Mouse (Mus musculus) neural tube, embryonic 12.5 days (tissue): ENCODE data around the gene Prpf31. TPM values are rescaled to one million over a fixed set of nuclear protein-coding genes. Genes with fewer than 3 reads are reported as not detected.

Experiments used
- ATAC-seq: fragments of 200-750 bp; cut with Nextera tagmentation; 2 replicates; pipeline ENCODE4 v1.8.0; 2017; ENCODE audit warnings: low read depth, mild to moderate bottlenecking, moderate TSS enrichment, moderate library complexity; ENCODE audit not compliant: low FRiP score
- H3K27ac ChIP-seq: fragments of 300-500 bp; sonication (generic); 2 replicates; pipeline ENCODE4 v1.5.1; 2016
- H3K27me3 ChIP-seq: fragments of 300-500 bp; sonication (generic); replicated peaks from 2 replicates; pipeline ENCODE4 v1.6.1; 2016; ENCODE audit warnings: mild to moderate bottlenecking
- H3K36me3 ChIP-seq: fragments of 300-500 bp; sonication (generic); 2 replicates; pipeline ENCODE4 v1.6.1; 2016; ENCODE audit warnings: mild to moderate bottlenecking
- H3K4me1 ChIP-seq: fragments of 300-500 bp; sonication (generic); 2 replicates; pipeline ENCODE4 v1.6.1; 2016
- H3K4me2 ChIP-seq: fragments of 300-500 bp; sonication (generic); replicated peaks from 2 replicates; pipeline ENCODE4 v1.6.1; 2016; ENCODE audit warnings: mild to moderate bottlenecking
- H3K4me3 ChIP-seq: fragments of 300-500 bp; sonication (generic); 2 replicates; pipeline ENCODE4 v1.5.1; 2016
- H3K9ac ChIP-seq: fragments of 300-500 bp; sonication (generic); 2 replicates; pipeline ENCODE4 v1.6.1; 2016; ENCODE audit warnings: mild to moderate bottlenecking
- H3K9me3 ChIP-seq: fragments of 300-500 bp; sonication (generic); 2 replicates; pipeline ENCODE4 v1.6.1; 2016; ENCODE audit warnings: mild to moderate bottlenecking
- WGBS: fragments of 180-500 bp; shearing (Covaris S2); methylation state at CpG from one replicate; pipeline ENCODE4 v1.1.7; 2016; 5-methylcytosine and 5-hydroxymethylcytosine counted together
- polyA plus RNA-seq: library from polyadenylated mRNA; unstranded; fragments of >200 nt; fragmentation: Nextera tagmentation; extraction: Ambion mirVana; gene quantifications from 2 replicates; pipeline ENCODE4 v1.2.1, GENCODE M21; 2016

The Prpf31 gene
- polyA plus RNA-seq, 1 experiment from 2014 or later = 126 TPM

DNA sequence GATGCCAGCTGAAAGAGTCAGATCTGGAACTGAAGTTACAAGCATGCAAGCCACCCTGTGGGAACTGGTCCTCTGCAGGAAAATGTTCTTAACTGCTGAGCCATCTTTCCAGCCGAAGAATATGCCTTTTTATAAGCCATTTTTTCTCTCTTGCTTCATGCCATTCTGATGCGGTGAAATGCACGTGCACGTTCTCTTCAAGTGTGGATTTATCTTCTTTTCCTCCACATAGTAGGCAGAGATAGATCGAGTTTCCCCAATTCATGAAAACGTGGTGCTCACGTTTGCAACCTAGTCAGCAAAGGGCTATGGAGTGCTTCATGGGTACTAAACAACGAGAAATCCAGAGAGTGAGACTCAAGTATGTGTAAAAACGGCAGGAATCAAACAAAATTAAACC, 14.1 kb downstream of the Prpf31 start:
- peaks cover 28% of the 10 kb centered on the region for H3K36me3 ChIP-seq

GRCm38 (mm10) chr7:3644348-3644671, 14.5 kb downstream of the Prpf31 start:
- Histone ChIP-seq H3K36me3 (peaks cover 27% of the 10 kb centered on the region), H3K9ac (no peak overlapping the region), H3K27ac (no peak overlapping the region), H3K4me2 (peak overlapping the region; percentile 65), H3K9me3 (no peaks in the 10 kb centered on the region), H3K27me3 (no peaks in the 10 kb centered on the region), H3K4me1 (peaks cover 34% of the 10 kb centered on the region), H3K4me3 (peak overlapping the region; percentile 34)
- no peak for ATAC-seq
- WGBS = under 1% methylated on average over 11 of the region's 11 CpGs

More for the DNA sequence above, 14.1 kb downstream of the Prpf31 start:
- H3K9ac ChIP-seq = no peak overlapping the region
- no peaks in the 10 kb centered on the region for H3K27me3 ChIP-seq
- ATAC-seq = no peak
- H3K4me2 ChIP-seq = peak overlapping the region; percentile 65
- H3K27ac ChIP-seq = no peak overlapping the region
- H3K4me3 ChIP-seq = peak overlapping the region; percentile 34
- H3K9me3 ChIP-seq = no peaks in the 10 kb centered on the region
- 26% methylated on average over 9 of the region's 9 CpGs for WGBS
- H3K4me1 ChIP-seq = peaks cover 32% of the 10 kb centered on the region

DNA sequence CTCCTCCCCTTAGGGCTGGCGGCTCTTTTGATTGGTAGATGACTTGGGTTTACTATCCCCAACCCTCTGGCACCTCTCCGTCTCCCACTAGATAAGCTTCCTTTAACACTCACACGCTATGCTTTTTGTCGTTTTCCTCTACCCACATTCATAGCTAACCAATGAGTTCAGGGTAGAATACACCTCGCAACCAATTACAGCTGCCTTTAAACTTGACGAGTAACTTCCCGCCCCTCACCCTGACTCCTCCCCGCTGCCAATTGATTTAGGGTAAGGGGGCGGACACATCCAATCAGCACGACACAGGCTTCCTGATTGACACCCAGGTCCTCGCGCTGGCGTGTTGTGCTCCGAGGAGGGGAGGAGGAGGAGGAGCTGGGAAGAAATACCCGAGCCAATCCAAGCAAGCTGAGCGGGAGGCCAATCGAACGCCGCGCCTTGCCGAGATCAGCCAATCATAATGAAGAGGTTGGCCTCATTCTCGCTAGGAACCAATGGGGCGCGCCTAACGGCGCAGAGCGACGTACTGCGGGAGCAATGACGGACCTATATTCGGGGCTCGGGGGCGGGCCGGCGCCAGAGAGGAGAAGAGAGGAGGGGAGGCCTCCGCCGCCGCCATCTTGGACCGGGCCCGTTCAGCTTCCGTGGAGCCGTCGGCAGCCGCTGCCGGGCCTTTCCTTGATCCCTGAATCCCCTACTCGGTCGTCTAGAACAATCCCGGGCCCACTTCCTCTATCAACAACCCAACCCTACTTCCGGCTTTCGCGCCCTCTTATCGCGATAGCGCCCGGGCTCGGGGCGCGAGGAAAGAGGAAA, 15.1 kb downstream of the Prpf31 start, which contains the start of gene Cnot3:
Cnot3 (plus strand) TSS at position 597 of the 816 bp plus-strand sequence.
- peak; percentile 99 for ATAC-seq
- Histone ChIP-seq H3K9me3 (no peaks in the 10 kb centered on the region), H3K9ac (peak within 1 kb of the TSS; percentile 98), H3K27ac (peak within 1 kb of the TSS; percentile 89), H3K4me3 (peak within 1 kb of the TSS; percentile 90), H3K36me3 (peaks cover 21% of the 10 kb centered on the region), H3K4me2 (peak within 1 kb of the TSS; percentile 95), H3K27me3 (no peaks in the 10 kb centered on the region), H3K4me1 (peaks cover 34% of the 10 kb centered on the region)
- WGBS = under 1% methylated on average over 54 of the region's 58 CpGs

DNA sequence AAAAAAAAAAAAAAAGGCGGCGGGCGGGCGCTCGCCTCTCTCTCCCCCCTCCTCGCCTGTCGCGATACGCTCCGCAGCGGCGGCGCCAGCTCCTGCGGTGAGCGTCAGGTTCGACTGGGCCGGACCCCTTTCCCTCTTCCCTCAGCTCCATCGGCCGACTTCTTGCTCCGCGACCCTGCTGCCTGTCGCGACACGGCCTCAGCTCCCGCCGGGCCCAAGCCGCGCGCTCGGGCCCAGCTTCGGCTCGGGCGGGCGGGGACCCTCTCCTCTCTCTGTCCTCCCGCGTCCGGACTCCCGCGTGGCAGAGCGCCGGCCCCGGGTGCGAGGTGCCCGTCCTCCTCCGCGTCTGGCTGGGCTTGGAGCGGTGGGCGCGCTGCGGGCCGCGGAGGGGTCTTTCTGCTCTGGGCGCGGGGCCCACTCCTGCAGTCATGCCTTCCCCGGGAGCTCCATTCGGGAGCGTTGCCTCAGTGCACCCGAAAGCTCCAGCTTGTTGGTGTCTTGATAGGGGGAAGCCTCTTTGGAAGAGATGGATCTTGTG, 15.8 kb downstream of the Prpf31 start:
- Histone ChIP-seq H3K27me3 (no peaks in the 10 kb centered on the region), H3K9me3 (no peaks in the 10 kb centered on the region), H3K9ac (peak overlapping the region; percentile 98), H3K4me3 (peak overlapping the region; percentile 90), H3K27ac (peak overlapping the region; percentile 89), H3K4me1 (peaks cover 34% of the 10 kb centered on the region), H3K36me3 (peaks cover 20% of the 10 kb centered on the region), H3K4me2 (peak overlapping the region; percentile 95)
- whole genome bisulfite sequencing = under 1% methylated on average over 58 of the region's 58 CpGs
- ATAC-seq = peak; percentile 3

DNA sequence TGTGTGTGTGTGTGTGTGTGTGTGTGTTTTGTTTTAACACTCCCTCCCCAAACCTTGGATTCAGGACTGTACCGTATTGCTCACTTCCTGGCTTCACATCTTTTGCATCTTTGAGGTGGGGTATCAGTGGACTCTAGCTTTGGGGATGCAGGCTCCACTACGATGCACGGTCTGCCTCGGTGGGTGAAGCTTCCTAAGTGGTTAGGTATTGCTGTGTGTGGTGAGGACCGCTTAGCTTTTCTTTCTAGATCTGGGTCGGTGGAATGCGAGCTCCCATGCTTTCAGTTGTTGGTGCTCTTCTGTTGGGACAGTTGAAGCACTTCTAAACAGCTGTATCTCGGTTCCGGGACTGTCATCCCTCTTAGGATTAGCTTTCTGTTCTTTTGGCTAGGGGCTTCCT, 16.4 kb downstream of the Prpf31 start:
- Histone ChIP-seq H3K9me3 (no peaks in the 10 kb centered on the region), H3K27me3 (no peaks in the 10 kb centered on the region), H3K4me2 (peak overlapping the region; percentile 95), H3K27ac (no peak overlapping the region), H3K4me1 (peaks cover 34% of the 10 kb centered on the region), H3K36me3 (peaks cover 20% of the 10 kb centered on the region), H3K4me3 (peak overlapping the region; percentile 90), H3K9ac (peak overlapping the region; percentile 98)
- ATAC-seq = no peak
- WGBS = 32% methylated on average over 9 of the region's 9 CpGs

- H3K4me1 ChIP-seq = peaks cover 34% of the 10 kb centered on the region
- peak overlapping the region; percentile 98 for H3K9ac ChIP-seq
- 71% methylated on average over 4 of the region's 4 CpGs for WGBS
- H3K9me3 ChIP-seq = no peaks in the 10 kb centered on the region
- H3K4me2 ChIP-seq = peak overlapping the region; percentile 95
- ATAC-seq = no peak
- H3K27me3 ChIP-seq = no peaks in the 10 kb centered on the region
- H3K4me3 ChIP-seq = peak overlapping the region; percentile 90
- H3K36me3 ChIP-seq = peaks cover 20% of the 10 kb centered on the region
- H3K27ac ChIP-seq = no peak overlapping the region
These were observed 16.9 kb downstream of the Prpf31 start for GRCm38 (mm10) chr7:3646641-3647040.

DNA sequence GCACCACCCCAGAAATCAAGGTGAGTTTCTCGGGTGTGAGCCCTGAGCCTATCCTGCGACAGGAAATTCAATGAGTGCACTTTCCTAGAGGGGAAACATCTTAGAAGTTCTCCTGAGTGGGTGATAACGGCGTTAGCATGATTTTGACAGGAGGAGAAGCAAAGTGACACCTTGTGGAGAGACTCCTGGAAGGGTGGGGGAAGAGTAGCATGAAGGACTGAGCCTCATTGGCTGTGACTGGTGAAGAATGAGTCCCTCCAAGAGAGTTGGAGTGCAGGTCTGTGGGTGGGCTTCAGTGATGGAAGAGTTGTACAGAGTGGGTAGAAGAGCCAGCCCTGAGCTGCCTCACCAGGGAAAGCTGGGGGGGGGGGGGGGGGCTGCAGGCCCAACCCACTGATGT, 27.2 kb downstream of the Prpf31 start:
- H3K27me3 ChIP-seq = no peaks in the 10 kb centered on the region
- H3K4me3 ChIP-seq = no peak overlapping the region
- H3K36me3 ChIP-seq = peaks cover 98% of the 10 kb centered on the region
- H3K9ac ChIP-seq = no peak overlapping the region
- no peak for ATAC-seq
- H3K4me2 ChIP-seq = no peak overlapping the region
- H3K4me1 ChIP-seq = no peaks in the 10 kb centered on the region
- no peak overlapping the region for H3K27ac ChIP-seq
- 93% methylated on average over 4 of the region's 4 CpGs for WGBS
- H3K9me3 ChIP-seq = no peaks in the 10 kb centered on the region

- H3K27me3 ChIP-seq = no peaks in the 10 kb centered on the region
- H3K9me3 ChIP-seq = no peaks in the 10 kb centered on the region
- ATAC-seq = no peak
- H3K4me2 ChIP-seq = no peak overlapping the region
- H3K4me3 ChIP-seq = no peak overlapping the region
- H3K36me3 ChIP-seq = peaks cover 98% of the 10 kb centered on the region
- H3K4me1 ChIP-seq = peaks cover 2% of the 10 kb centered on the region
- WGBS = 97% methylated on average over 14 of the region's 14 CpGs
- H3K9ac ChIP-seq = no peak overlapping the region
- H3K27ac ChIP-seq = no peak overlapping the region
These were observed 28.8 kb downstream of the Prpf31 start for GRCm38 (mm10) chr7:3658578-3658977.

- no peaks in the 10 kb centered on the region for H3K27me3 ChIP-seq
- H3K4me2 ChIP-seq = peak overlapping the region; percentile 77
- ATAC-seq = peak; percentile 39
- 34% methylated on average over 15 of the region's 15 CpGs for WGBS
- no peaks in the 10 kb centered on the region for H3K9me3 ChIP-seq
- peak overlapping the region; percentile 79 for H3K9ac ChIP-seq
- H3K27ac ChIP-seq = peak overlapping the region; percentile 62; the same call in 1 of the 2 replicates
- peak overlapping the region; percentile 69 for H3K4me3 ChIP-seq
- H3K4me1 ChIP-seq = peaks cover 15% of the 10 kb centered on the region
- H3K36me3 ChIP-seq = peaks cover 38% of the 10 kb centered on the region
These were observed 34.9 kb downstream of the Prpf31 start for GRCm38 (mm10) chr7:3664524-3665214.

DNA sequence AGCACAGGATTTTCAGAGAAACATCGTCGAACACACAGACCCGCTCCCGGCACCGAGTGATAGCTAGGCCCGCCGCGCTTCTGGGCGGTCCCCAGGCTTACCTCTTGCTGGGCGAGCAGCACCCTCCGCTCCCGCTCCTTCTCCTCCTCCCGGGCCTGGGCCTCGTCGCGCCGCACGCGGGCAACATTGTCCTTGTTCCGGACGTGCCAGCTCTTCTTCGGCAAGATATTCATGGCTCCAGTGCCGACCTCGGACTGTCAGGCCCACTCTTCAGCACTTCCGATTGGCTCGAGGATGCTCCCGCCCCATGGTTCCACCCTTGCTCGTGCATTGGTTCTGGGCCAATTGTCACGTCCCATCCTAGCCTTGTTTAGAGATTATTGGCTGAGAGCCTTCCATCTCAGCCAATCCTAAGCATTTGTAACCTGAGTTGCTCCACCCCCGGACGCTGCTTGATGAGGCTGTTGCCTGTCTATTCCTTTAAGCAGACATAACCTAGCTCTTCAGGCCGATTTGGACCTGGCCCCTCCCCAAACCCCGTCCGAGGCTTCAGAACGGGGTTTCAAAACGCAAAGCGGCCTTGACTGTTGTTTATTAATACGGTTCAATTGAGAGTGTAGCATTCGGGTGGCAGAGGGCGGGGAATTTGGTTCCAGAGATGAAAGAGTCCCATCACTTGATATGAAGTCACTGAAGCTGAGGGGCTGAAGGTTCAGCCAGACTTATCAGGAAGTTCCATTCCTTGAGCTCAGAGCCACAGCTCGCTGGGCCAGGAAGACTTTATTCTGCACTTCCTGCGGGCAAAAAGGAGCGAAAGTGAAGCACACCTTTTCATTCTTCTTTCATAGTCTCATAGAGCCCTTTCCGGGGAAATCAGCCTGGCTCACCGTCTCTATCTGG, 35.7 kb downstream of the Prpf31 start, which contains the start of gene Leng1:
Leng1 (minus strand) TSS at position 626 of the 900 bp plus-strand sequence.
- H3K4me1 ChIP-seq = peaks cover 15% of the 10 kb centered on the region
- no peaks in the 10 kb centered on the region for H3K9me3 ChIP-seq
- H3K9ac ChIP-seq = peak within 1 kb of the TSS; percentile 79
- ATAC-seq = peak; percentile 98
- H3K4me2 ChIP-seq = peak within 1 kb of the TSS; percentile 77
- WGBS = 5% methylated on average over 45 of the region's 45 CpGs
- H3K36me3 ChIP-seq = peaks cover 30% of the 10 kb centered on the region
- peak within 1 kb of the TSS; percentile 62; the same call in 1 of the 2 replicates for H3K27ac ChIP-seq
- no peaks in the 10 kb centered on the region for H3K27me3 ChIP-seq
- H3K4me3 ChIP-seq = peak within 1 kb of the TSS; percentile 69

DNA sequence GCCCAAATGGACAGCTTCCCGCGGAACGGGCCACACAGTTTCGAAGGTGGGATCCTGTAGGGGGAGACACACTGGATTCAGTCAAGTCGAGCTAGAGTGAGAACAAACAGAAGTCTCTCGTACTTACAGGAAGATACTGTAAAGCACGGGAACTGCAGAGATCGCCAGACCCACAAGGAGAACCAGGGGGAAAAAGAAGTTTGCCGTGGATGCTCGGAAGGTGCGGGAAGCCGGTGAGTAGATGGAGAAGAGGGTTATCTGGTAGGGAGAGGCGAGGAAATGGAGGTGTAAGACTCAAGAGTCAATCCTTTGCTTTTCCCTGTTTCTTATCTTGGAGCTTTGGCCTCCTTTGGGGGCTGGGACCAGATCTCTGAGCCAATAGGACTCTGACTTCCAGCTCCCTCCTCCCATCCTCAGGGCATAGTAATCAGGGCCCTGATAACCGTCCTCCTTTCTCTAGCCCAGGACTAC, 37.2 kb downstream of the Prpf31 start:
- Histone ChIP-seq H3K4me2 (no peak overlapping the region), H3K27me3 (no peaks in the 10 kb centered on the region), H3K4me1 (peaks cover 15% of the 10 kb centered on the region), H3K4me3 (no peak overlapping the region), H3K9ac (no peak overlapping the region), H3K36me3 (peaks cover 17% of the 10 kb centered on the region), H3K9me3 (no peaks in the 10 kb centered on the region), H3K27ac (no peak overlapping the region)
- WGBS = 19% methylated on average over 14 of the region's 14 CpGs
- ATAC-seq = no peak
